Mouse (Mus musculus): Measurements from ENCODE around the gene Lingo2.
A peak's percentile ranks its signal among the peaks of the same experiment; 100 is the strongest.

The Lingo2 gene

DNA sequence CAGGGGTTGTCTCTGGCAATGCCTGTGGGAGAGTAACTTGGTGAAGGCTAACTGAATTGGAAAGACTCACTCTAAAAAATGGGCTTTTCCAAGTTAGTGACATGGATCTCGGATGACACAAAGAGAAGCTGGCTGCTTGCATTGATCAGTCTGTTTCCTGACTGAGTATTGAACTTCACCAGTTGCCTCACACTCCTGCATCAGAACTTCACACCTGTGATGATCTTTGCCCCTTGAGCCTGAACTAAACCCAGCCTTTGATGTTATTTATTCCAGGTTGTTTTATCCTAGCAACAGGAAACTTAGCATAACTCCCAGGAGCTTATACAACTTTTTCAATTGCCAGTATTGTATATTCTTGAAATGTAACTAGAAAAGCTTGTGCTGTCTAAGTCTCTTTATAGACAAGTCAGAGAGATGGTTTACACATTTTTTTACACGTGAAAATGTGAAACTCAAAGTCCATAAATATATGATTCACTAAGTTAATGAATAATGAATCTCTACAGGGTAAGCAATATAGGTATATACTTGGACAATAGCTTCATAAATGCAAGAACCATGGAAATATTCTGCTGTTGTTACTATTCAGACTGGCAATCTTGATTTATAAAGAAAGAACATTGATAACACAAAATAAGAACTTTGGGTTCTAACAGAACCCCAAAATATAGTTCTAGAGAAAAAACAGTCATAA is 410.7 kb downstream of the Lingo2 start:
- no peak for DNase-seq

DNA sequence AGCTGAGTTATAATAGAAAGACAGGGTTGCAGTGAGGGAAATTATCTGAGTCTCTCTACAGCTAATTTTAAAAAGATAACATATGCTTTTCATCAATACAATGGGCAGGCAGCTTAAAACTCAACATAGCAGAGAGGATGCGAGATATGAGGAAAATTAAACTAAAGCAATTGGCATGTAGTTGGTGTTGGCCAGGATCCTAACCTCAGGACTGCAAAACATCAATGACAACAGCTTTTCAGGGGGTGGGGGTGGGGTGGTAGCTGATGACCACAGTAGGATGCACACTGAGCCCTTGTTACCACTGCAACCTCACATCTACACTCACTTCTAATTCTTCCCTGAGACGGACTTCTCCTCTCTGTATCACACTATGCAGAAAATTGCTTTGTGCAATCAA is 417.7 kb downstream of the Lingo2 start:
- no peak for DNase-seq

DNA sequence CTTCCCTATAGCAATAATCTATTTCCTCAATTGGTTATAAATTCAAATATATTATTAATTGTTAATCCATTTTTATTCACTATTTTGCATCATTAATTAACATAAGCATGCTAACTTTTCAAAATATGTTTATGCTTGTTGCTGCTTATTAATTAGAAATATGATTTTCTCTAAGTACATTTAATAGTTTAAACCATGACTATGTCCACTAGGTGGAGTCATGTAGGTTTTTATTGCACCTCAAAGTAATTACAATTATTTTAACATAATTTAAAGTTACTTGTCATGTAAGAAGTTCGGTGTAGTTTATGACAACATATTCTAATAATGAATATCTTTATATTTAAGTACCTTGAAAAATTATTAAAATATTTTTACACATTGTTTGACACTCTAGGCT is 461.3 kb downstream of the Lingo2 start:
- no peak for DNase-seq

DNA sequence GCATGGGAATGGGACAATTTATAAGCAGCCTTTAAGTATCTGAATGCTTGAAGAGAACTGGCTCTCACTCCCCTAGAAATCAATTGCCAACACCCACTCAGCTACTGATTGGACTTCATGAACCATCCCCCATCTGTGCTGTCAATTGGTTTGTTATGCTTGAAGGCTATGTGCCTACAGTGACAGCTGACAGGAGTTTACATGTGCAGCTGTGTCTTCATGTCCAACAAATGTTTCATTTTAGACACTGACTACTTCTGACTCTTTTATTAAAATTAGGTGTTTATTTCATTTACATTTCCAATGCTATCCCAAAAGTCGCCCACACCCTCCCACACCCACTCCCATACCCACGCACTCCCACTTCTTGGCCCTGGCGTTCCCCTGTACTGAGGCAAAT is 516.3 kb downstream of the Lingo2 start:
- DNase-seq = no peak

DNA sequence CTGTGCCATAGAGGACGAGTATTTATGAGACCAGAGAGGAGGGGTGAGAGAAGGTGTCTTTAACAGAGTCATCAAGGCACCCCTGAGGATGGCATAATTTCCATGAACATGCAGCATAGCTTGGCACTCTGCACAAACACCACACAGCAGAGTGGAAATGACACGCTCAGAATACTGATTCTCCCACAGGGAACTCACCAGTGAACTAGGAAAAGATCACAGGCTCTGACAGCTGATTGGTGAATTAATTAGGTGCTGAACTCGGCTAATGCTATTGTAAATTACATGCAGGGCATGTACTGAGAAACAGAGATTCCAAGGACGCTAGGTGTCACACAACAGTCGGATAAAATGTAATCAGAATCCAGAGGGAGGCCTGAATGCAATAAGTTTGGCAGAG is 525.4 kb downstream of the Lingo2 start:
- no peak for DNase-seq

DNA sequence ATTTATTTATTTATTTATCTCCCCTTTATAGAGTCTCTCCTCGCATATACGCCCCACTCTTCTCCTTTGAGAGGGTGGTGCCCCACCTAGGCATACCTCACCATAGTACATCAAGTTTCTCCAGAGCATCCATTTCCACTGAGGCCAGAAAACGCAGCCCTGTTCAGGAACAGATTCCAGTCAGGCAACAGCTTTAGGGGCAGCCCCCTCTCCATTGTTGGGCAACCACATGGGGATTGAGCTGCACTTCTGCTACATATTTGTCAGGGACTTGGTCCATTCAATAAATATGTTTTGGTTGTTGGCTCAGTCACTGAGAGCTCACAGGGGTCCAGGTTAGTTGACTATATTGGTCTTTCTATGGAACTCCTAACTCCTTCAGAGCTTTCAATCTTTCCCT is 544.2 kb downstream of the Lingo2 start:
- DNase-seq = no peak

DNA sequence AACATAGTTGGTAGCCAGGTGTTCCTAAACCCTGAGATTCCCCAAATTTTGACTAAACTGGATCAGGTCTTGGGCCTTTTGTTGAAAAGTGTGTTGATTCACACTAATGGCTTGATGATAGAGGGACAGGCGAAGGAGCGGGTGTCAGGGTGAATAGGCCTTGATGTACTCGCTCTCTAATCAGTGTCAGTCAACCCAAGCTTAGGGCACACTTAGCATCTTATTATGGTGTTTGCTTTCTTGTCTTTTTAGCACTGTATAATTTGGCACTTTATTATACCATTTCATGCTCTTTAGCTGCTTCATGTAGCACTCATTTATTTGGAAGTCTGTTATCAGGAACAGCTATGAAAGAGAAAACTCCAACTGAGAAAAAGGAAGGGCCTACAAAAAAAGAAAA is 582.6 kb downstream of the Lingo2 start:
- DNase-seq = no peak

DNA sequence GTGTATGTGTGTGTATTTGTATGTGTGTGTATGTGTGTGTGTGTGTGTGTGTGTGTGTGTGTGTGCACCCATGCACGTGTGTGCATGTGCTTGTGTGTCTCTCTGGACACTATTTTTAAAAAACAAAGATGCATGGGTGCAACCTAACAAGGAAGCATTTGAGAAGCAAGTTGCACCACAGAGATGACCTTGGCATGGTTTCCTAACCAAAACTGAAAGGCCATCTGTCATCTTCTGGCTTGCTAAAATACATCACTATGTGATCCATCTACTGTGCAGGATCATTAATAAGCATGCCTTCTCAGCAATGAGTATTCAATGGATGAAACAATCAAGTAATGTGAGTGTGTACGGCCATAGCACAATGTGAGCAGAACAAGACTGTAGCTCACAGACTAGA is 597.1 kb downstream of the Lingo2 start:
- DNase-seq = no peak

DNA sequence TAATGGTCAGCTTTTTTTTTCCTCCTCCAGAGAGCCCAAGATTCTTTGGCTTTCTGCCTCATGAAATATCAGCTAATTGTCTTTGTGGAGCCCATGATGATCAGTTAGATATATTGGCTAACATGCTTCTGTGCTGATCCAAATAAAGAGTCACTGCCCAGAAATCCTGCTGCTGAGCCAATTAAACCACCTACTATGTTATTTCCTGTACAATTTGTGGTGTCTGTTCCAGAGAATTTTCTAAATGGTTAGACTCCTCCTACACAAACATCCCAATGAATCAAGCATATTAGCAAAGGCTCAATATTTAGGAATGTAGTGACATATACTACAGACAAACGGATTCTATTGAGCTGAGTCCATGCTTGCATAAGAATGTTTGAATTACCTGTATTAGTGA is 619.8 kb downstream of the Lingo2 start:
- no peak for DNase-seq

DNA sequence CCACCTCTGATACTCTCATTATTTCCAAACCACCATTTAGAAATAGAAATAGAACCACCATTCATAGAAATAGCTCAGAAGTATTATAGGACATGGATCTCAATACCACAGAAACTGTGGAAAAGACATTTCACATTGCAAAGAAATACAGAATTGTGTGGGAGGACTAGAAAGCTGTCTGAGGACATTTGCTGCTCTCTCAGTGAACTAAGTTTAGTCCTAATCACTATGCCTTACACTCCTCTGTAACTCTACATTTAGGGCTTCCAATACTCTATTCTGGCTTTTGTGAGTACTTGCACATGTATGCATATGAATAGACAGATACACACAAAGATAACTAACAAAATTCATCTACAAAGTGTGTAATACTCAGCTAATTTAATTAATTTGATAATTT is 625.9 kb downstream of the Lingo2 start:
- no peak for DNase-seq

DNA sequence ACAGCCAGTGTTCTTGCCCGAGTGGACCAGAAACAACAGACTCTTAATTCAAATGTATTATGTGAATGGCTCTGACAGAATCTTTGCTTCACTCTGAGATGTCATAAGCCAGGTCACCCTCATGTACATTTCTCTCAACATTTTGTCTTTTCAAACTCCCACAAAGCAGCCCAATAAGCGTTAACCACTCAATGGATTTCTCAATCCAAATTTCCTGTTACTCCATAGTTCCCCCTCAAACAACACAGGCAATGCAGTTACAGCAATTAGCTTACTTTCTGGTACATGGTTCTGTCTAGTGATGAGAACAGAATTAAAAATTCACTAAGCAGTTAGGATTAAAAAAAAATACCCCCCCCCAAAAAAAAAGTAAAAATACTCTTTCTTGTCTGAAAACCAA is 638.5 kb downstream of the Lingo2 start:
- DNase-seq = no peak

DNA sequence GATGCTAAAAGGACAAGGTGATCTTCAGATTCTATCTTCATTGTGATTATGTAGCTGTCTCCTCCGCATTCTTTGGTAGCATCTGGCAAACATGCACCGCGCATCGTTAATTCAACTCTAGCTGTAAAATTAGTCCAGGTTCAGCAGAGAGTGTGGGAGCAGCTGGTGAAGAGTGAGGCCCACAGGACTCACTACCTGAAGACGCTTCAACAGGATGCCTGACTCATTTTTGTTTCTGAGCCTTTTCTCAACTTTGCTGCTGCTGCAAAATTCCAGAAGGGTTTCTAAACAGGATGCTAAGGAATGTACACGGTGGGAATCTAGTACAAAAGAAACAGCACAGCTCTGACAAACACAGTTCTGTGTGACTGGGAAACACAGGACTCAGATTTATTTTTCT is 640.1 kb downstream of the Lingo2 start:
- DNase-seq = no peak

DNA sequence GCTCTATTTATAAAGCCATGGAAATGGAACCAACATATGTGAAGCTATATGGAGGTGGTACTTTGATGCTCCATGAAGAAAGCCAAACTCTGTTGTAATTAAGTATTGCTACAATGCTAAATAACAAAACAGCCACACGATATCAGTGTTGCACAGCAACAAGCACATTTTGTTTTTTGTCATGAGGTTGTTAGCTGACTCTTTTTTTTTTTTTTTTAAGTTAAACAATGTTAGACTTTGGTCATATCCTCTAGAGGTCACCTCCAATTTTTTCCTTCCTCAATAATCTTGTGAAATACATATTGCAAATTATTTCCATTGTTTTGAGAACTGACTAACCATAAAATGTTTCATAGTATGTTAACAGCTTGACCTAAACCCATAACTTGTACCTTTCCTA is 646.3 kb downstream of the Lingo2 start:
- no peak for DNase-seq

DNA sequence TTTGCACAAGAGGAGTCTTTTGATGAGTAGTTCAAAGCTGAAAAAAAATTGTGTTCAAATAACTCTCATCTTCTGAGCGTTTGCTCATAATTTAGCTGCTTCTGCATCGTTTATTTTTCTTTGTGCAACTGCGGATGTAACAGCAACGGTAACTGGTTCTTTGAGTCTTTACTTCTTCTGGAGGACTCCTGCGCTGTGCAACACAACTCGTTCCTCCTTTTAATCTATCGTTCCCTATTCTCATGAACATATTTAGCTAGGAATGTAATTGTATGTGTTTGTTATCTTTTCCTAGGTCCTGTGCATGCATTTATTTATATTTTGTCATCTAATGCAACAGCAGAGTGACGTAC is 661.9 kb downstream of the Lingo2 start:
- DNase-seq = no peak

DNA sequence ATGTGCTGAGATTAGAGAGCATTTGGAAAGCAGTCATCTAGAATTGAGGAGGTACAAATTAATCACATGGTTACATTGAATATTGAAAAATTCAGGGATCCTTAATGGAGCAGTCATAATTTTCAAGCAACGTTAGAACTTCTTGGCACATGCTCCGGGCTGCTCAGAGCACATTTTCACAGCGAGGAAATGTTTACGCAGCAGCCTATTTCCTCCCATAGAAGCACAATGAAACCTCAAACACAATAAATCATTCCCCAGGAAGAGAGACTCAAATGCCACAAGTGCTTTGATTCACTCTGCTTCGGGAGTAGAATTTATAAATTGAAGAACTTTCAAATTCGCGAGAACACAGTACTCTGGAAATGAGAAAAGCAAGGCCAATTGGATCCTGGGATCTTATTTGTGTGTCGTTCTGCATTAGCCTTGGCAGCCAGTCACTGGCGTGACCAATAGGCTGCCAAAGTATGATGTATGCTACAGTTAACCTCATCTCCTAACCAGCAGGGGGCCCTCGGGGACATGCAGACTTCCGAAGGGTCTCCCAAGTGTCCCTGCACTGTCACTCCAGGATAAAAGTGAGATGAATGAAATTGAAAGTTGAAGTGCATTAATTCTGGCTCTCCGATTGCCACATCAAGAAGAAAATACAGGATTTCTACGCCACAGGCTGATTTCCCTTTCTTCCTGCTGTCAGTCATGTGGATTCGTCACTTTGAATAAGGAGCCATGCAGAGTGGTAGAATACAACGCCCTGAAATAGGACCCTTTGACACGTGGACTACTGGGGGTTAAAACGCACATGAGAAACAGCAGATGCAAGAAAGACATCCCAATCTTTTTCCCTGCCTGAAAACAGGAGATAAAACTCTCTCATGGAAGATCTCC is 662.5 kb downstream of the Lingo2 start:
- DNase-seq = peak; percentile 16

DNA sequence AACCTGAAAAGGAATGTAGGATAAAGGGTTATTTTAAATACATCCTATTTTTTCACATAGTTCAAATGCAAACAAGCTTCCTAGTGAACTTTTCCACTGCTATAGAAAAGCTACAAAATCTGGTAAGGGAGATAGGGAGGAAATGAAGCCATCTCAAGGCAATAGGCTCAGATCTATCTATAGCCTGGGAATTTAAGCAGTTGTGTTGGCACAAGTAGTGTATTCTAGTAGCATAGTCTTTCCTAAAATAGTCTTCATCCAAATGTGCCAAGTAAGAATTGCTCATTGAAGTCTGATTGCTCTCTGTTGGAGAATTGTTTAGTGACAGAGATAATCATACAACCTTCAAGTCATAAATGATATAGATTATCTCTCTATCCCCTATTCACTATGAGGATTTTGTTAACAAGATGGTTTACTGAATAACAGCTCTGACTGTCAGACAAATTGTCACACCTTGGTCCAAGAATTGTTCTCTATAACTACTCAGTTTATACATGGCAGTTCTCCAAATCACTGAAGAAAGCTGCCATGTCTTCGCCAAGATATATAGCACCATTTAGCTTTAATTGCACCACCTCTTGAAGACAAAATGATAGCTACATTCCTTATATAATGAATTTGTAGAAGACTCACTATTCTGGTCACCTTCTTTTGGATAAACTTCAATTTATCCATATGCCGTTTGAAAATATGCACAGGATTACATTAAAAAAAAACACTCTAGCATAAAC is 688.9 kb downstream of the Lingo2 start:
- DNase-seq = no peak

DNA sequence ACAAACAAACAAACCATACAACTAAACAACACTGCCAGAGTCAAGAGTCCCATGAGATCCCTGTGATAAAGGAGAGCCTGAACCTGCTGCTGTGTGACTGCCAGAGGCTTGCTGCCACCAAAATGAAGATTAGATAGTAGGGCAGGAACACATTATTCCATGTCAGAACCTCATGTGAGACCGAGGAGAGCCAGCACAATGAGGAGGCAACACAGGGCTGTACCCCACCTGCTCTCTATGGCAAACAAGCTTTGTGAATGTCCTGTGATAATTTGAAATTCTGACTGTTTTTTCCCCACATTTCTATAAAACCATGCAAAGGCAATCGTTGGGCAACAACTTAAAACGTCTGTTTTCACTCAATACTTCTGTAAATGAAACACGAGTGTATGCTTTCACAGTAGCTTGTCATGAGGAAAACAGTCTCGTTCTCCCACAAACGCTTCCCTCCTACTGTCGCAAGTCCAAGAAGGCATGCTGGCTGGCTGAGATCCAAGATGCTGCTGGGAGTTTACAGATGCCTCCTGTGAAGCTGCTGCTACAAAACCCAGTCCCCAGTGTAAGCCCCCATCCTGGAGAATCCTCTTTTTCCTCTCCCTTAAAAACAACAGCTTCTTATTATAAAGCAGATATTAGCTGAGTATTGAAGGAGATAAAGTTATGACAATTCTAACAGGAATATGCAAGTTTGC is 765.2 kb downstream of the Lingo2 start:
- no peak for DNase-seq

DNA sequence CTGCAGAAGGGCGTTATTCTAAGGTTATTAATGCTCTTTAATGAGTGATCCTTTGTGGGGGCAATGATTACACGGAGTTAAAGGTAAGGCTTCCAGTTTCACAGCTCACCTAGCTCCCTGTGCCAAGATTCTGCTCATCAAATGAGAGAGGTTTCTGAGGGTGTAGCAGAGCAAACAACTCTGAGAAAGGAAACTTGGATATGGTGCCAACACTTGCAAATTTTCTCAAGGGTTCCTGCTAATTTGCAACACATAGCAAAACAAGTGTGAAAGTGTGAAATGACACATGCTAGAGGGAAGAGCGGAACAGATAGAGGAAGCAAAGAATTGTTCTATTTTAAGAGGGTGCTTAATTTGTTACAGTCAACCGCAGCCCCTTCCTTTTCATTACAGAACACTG is 767.9 kb downstream of the Lingo2 start:
- no peak for DNase-seq

DNA sequence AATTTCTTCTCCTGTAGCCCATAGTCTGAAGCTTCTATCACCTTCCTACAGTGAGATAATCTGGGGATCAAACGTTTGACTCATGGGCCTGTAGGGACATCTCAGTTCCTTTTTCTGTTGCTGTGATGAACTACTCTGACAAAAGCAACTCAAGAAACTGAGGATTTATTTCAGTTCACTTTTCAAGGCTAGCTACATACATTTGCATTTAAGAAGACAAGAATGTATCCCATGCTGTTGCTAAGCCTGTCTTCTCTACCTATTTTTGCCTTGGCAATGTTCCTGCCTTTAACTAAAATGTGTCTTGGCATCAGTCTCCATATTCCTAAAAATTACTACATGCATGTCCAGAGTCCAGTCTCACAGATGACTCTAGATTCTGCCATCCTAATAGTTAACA is 781.4 kb downstream of the Lingo2 start:
- no peak for DNase-seq

DNA sequence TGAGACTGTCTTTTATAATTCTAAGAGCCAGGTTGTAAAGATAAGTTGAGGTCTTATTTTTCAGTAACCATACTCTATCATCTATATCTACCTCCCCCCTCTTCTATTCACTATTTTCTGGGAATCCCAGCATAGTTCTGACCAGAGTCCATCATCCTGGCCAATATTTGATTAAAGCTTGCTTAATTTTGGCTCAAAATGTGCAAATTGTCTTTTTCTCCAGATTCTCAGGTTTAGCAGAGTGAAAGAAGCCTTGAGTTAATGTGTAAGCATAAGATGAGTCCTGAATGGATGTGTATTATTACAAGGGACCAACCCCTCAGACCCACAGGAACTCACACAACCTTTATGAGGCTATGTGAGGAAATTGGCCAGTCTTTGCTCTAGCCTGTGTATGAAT is 820.2 kb downstream of the Lingo2 start:
- no peak for DNase-seq

DNA sequence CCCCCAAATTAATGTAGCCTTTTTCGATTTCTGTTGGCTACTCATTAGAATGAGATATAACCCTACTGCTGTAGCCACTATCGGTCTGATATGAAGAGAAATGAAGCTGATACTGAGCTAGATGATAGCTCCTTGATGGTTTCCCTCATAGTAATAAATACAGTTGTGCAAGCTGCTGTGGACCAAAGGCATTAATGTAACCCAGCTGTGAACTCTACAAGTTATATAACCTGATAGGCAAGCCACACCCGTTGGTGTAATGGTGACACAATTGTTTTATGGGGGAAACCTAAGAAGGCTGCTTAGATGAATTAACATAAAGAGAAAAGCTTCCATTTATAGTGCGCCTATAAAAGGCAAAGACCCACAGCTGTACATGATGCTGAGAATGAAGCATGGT is 856.1 kb downstream of the Lingo2 start:
- DNase-seq = no peak

DNA sequence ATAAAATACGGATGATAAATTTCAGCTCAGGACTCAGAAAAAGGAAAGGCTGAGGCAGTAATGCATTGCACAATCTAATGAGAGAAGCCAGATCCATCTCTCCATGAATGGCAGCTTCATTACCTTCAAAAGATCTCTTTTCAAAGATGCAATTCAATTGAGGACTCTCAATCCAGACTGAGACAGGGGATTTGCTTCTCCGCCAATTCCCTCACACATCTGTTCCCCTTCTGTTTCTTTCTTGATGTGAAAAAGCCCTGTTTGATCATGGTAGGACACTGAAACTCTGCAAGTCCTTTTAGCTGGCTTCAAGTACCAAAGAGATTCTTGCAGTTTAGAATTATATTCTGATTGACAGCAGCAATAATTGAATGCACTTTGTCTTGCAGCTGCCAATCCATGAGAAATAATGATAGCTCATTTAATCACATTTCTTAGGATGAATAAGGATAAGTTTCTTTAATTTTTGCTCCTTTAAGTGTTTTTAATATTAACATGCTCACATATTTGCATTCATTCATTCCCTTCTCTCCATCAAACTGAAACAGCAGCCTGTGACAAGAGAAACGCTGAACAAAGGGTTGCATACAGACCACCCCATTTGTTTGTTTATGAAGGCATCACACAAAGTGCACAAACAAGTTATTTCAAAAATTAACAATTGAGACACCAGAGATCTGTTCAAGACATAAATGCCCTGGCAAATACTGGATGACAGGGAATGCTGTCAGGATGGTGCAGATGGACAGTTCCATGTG is 870.3 kb downstream of the Lingo2 start:
- no peak for DNase-seq

Measured in cerebellum, adult 8-10 months (tissue).